Mouse (Mus musculus): ENCODE measurements around the gene Mecom.

Gene Mecom

DNA sequence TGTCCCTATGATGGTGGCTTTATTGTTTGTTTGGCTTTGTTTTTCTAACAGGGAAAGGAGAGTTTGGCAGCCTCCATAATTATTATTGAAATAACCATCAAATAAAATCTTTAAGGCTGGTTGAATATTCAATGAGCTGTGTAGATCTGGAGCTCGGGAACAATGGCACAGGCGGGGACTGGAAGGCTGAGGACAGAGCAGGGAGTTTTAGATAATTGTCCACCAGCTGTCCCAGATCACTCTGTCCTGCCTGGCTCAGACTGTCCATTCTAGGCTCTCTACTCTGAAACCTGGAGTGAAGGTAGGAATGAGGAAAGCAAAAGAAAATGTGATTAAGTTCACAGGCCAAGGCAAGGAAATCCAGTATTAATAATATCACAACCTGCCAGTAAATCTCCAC is 232.9 kb downstream of the Mecom start:
- in situ Hi-C loops (cut with MboI; ENCODE audit: low pct_unique_long_range_greater_than_20kb in 1 of 2, low sequenced_read_pairs in 2 of 2, unreplicated experiment in 1 of 2) = no loop called here

DNA sequence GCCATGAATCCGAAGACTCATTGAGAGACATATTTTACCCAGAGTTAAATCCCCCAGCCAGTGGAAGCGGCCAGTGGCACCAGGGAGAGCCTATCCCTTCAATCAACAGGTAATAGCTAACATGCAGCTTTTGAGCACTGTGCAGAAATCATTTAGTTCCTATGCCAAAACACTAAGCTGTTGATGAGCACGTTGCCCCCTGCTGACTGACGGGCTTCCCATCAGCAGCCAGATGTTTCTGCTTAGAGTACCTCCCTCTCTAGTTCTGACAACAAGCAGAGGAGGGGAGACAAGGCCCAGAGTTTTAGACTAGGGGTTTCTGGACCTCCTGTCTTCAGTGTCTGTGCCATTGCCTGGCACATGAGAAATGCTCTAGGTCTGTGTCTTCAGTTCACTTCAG is 239.7 kb downstream of the Mecom start:
- in situ Hi-C loops (cut with MboI; ENCODE audit: low pct_unique_long_range_greater_than_20kb in 1 of 2, low sequenced_read_pairs in 2 of 2, unreplicated experiment in 1 of 2) = no loop called here

DNA sequence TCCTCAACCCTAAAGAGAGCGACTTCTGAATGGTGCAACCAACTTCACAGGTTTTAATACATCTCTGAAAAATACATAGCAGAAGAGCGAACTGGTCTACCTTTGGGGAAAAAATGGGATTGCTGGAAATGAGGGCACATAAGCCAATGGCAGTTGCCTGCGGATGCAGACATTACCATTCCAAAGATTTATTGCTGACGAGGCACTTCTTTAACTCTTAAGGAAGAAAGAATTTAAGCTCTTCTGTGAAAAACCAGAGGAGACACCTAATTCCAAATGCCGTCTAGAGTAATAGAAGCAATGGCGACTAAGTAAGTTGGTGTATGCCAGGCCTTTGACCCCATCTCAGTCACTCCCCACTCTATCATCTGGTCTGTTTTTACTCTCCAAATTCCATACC is 240.2 kb downstream of the Mecom start:
- in situ Hi-C loops (cut with MboI; ENCODE audit: low pct_unique_long_range_greater_than_20kb in 1 of 2, low sequenced_read_pairs in 2 of 2, unreplicated experiment in 1 of 2) = no loop called here

DNA sequence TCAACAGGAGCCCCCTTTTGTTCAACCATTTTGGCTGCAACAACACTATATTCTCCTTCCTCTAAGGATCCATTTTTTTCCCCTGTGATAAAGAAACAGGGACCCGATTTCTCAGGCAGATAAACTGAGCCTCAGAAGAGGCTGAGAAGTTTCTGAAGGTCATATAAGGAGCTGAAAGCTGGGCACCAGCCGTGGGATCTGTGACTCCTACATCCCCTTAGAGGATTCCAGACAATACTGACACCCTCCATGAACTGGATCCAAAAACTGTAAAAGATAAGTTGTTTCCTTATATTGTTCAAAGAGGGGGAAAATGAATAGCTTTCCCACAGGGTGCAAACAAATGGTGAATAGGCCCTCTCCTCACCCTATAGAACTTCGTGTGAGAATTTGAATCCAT is 241.7 kb downstream of the Mecom start:
- in situ Hi-C loops (cut with MboI; ENCODE audit: low pct_unique_long_range_greater_than_20kb in 1 of 2, low sequenced_read_pairs in 2 of 2, unreplicated experiment in 1 of 2) = no loop called here

DNA sequence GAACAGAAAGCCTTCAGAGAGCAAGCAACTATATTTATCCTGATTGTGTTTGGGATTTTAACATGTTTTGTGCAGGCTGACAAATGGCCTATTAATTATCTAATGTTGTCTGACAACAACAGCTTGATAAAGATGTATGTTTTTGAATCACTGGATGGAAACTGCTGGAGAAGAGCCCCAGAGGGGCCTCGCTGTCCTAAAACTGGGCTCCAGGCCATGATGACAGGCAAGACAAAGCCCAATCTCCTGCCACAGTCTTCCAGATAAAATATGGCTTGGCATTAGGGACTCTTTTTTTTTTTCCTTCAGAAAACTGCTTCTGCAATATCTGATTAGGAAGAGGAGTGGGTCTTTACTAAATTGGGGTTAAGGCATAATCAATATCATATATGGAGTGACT is 248.3 kb downstream of the Mecom start:
- in situ Hi-C loops (cut with MboI; ENCODE audit: low pct_unique_long_range_greater_than_20kb in 1 of 2, low sequenced_read_pairs in 2 of 2, unreplicated experiment in 1 of 2) = no loop called here

DNA sequence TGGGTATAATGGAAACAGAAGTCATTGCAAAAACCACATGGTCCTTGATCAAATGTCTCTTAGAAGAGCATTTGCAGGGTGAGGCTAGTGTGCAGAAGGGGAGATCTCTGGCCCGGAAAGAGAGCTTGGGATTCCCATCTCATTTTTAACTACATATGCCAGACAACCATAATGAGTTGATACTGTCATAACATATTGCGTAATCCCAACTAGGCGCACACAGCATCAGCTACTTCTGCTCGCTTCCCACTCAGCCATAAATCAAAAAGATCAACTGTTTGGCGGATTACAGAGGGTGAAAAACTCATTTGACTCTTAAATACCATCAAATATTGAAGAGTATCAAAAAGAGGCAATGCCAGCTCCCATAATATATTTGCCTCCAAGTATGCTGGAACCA is 253.4 kb downstream of the Mecom start:
- in situ Hi-C loops (cut with MboI; ENCODE audit: low pct_unique_long_range_greater_than_20kb in 1 of 2, low sequenced_read_pairs in 2 of 2, unreplicated experiment in 1 of 2) = no loop called here

DNA sequence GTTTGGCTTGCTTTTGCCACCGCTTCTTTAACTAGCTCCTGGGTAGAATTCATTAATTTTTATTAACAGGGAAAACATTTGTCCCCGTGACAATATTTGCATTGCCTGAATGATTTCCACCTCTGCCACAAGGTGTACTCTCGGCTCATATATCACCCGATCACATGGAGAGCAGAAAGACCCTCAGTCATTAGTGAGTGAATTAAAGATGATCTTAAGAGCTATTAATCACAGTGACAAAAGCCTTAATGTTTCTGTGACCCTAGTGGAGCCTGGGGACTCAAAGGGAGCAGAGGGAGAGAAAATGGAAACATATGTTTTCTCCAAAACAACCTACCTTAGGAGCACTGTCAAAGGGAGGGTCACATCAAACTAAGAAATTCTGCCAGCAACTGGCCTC is 261.3 kb downstream of the Mecom start:
- in situ Hi-C loops (cut with MboI; ENCODE audit: low pct_unique_long_range_greater_than_20kb in 1 of 2, low sequenced_read_pairs in 2 of 2, unreplicated experiment in 1 of 2) = no loop called here

DNA sequence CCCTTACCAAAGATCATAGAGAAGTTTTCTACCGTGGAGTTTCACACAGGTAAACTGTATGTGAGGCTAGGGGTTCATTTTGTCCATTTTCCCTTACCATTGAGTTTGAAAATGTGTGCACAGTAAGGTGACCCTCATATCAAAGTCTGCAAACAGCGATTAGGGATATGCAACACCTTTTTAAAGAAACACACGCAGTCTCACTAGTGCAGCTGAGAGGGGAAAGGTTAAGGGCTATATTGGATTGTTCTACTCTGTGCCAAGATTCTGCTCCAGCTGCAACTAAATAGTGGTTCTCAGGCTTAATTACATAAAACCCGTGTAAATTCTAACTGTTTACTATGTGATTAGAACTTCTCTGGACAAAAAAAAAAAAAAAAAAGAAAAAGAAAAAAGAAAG is 263.7 kb downstream of the Mecom start:
- in situ Hi-C loops (cut with MboI; ENCODE audit: low pct_unique_long_range_greater_than_20kb in 1 of 2, low sequenced_read_pairs in 2 of 2, unreplicated experiment in 1 of 2) = no loop called here

DNA sequence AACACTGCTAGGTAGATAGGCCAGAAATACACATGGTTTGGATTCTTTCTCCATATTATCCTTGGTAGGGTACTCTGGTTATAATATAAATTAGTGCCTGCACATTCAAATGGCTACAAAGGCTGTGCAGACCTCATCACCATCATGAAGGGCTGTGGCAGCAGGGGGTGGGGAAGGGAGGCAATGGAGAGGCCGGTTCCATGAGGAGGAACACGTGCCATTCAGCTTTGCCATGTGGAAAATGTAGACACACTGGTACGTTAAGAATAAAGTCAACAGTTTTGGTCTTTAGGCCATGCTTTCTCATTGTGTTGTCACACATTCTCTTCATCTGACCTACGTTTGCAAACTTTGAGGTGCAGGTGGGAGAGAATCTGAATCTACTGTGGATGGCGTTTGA is 264.2 kb downstream of the Mecom start:
- in situ Hi-C loops (cut with MboI; ENCODE audit: low pct_unique_long_range_greater_than_20kb in 1 of 2, low sequenced_read_pairs in 2 of 2, unreplicated experiment in 1 of 2) = no loop called here

DNA sequence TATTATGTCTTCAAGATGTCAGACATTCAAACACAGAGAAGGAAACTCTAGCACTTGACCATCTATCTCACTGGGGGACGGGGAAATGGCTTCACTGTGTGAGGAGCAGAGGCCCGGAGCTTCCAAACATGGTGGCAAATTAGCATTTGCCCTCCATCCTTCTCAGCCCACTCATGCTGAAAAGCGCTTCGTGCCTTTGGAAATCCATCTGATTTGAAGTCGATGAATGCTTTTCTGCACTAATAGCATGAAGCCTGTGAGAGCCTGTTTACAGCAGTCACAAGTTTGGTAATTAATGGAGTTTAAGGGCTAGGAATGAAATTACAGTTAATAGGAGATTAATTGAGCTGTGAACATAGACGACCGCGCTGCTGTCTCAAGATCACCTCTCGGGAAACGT is 270.2 kb downstream of the Mecom start:
- in situ Hi-C loops (cut with MboI; ENCODE audit: low pct_unique_long_range_greater_than_20kb in 1 of 2, low sequenced_read_pairs in 2 of 2, unreplicated experiment in 1 of 2) = no loop called here

DNA sequence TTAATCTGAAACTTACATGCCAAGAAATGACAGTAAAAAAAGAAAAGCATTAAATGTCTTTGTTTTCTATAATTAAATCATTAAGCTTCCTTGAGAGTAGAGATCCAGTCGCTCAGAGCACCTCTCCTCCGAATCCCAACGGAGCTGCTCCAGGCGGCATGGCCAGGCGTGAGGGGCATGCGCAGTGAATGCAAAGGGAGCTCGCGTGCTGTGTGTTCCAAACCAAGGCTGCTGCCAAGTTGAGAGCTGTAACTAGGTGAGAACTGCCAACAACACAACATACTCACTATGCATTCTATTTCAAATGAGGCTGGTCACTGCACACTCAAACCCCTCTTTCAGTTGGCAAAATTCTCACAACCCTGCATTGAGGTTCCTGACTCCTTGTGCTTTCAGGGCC is 271.7 kb downstream of the Mecom start:
- in situ Hi-C loops (cut with MboI; ENCODE audit: low pct_unique_long_range_greater_than_20kb in 1 of 2, low sequenced_read_pairs in 2 of 2, unreplicated experiment in 1 of 2) = no loop called here

DNA sequence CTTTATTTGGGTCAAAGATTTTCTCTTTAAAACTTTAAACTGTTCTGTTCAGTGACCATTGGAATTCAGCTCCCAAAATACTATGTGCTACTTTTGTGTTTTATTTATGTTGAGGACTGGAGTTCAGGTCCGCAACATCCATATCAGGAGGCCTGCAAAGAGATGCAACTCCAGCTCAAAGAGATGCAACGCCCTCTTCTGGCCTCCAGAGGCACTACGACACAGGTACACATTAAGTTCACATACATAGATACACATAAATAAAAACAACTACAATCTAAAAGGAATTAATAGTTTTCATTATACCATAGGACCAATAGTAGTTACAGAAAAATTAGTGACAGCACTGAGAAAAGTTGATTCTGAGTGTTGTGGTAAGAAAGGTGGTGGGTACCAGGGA is 278.6 kb downstream of the Mecom start:
- in situ Hi-C loops (cut with MboI; ENCODE audit: low pct_unique_long_range_greater_than_20kb in 1 of 2, low sequenced_read_pairs in 2 of 2, unreplicated experiment in 1 of 2) = no loop called here

DNA sequence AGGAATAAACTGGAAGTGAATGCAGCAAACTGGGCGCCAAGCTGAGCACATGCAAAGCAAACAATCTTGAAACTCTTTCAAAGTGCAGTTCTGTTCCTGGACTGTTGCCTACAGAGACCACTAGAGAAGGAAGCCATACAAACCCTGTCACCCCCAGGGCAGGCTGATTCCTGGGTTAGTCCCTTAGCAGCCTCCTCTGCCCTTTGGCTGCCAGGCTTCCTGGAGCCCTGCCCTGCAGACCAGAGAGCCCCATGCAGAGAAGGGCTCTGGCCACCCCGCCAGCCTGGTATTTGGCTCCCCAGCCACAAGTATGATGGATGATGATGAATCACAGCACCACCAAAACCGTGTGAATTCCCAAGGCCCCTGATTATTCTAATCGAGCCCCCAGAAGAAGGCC is 286.9 kb downstream of the Mecom start:
- in situ Hi-C loops (cut with MboI; ENCODE audit: low pct_unique_long_range_greater_than_20kb in 1 of 2, low sequenced_read_pairs in 2 of 2, unreplicated experiment in 1 of 2) = no loop called here

DNA sequence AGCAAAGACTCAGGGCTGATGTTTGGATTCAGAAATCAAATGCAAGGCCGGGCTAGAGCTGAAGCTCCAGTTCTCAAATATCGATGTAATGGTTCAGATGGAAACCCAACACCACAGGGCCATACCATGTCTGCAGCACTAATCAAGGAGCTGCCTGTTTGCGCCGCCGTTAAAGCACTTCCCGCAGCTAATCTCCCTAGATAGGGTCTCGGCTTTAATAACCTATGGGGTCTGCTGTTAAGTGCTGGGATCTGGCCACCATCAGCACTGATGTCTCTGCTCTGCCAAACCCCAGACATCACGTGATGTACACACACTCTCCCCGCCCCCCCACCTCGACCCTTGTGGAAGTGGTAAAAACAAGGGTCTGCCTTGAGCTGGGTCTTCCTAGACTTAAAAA is 289.4 kb downstream of the Mecom start:
- in situ Hi-C loops (cut with MboI; ENCODE audit: low pct_unique_long_range_greater_than_20kb in 1 of 2, low sequenced_read_pairs in 2 of 2, unreplicated experiment in 1 of 2) = no loop called here

DNA sequence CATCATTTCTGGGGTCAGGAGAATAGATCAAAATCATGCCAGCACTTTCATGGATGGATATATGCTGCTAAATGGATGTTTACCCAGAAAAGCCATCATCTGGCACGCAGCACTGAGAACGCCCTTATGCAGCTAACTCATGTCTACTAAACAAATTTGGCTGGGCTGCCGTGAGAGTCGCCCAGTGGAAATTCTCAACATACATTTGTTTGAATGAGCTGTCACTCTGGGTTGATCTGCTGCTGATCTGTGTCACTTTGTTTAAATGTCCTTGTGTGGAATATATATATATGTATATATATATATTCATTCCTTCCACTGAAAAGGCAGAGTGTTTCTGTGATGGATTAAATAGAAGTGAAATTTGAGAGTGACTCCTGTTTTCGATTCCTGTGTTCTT is 290.0 kb downstream of the Mecom start:
- in situ Hi-C loops (cut with MboI; ENCODE audit: low pct_unique_long_range_greater_than_20kb in 1 of 2, low sequenced_read_pairs in 2 of 2, unreplicated experiment in 1 of 2) = no loop called here

DNA sequence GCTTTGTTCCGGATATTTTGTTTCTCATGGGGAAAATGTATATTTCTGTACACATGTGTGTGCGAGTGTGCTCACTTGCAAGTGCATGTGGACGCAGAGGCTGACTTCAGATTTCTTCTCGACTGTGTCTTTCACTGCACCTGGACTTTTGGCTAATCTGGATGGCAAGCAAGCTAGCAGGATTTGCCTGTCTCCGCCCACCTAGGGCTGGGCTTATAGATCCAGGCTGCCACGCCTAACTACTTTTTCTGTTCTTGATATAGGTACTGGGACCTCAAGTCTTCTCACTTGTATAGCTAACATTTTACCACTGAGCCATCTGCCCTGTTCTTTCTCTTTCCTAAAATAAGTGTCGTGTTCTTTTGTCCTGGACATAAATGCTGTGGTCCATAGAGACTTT is 290.9 kb downstream of the Mecom start:
- in situ Hi-C loops (cut with MboI; ENCODE audit: low pct_unique_long_range_greater_than_20kb in 1 of 2, low sequenced_read_pairs in 2 of 2, unreplicated experiment in 1 of 2) = no loop called here

DNA sequence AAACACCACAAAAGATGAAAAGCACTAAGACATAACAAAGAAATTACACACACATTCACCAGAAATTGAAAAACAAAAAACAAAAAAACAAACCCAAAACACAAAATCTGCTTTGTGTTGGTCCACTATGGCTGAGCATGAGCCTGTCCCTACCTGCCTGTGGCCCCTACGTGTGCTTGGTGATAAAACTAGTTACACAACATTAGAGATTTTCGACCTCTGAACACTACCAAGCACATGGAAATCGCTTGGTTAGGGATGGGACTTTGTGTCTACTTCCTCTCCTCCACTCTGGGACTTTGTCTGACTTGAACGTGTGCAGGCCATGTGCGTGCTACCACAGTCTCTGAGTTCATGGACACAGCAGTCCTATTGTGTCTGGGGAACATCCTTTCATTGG is 292.0 kb downstream of the Mecom start:
- in situ Hi-C loops (cut with MboI; ENCODE audit: low pct_unique_long_range_greater_than_20kb in 1 of 2, low sequenced_read_pairs in 2 of 2, unreplicated experiment in 1 of 2) = no loop called here

DNA sequence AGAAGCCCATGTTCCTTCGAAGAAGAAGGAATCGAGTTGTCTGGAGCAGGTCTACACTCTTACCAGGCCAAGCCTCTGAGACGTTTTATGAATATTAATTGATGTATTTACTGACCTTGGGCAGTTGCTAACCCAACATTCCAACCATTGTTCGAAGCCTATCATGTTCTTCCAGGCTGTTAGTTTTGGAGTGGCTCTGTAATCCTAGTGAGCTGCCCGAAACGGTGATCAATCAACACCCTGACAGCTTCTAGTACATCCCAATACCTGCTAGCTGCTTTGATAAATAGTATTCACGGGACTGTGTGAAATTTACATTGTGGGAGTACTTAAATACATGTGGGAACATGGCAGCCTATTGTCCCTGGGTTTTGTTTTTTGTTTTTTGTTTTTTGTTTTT is 293.4 kb downstream of the Mecom start:
- in situ Hi-C loops (cut with MboI; ENCODE audit: low pct_unique_long_range_greater_than_20kb in 1 of 2, low sequenced_read_pairs in 2 of 2, unreplicated experiment in 1 of 2) = no loop called here

DNA sequence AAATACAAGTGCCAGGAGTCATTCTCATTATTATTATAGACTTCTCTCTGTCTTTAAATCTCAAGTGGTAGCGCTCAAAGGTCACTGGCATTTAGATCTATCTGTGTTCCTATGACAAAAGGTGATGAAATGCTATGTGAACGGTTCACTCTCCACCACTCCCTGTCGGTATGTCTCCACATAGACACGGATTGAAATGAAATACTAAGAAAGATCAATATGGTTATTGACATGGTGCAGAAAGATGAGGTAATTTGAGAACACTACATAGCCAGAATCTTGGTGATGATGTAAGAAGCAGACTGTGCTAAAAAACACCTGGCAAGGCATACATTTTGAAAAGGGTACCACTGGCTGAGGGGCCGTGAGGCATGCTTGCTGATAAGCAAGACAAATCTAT is 294.1 kb downstream of the Mecom start:
- in situ Hi-C loops (cut with MboI; ENCODE audit: low pct_unique_long_range_greater_than_20kb in 1 of 2, low sequenced_read_pairs in 2 of 2, unreplicated experiment in 1 of 2) = no loop called here

DNA sequence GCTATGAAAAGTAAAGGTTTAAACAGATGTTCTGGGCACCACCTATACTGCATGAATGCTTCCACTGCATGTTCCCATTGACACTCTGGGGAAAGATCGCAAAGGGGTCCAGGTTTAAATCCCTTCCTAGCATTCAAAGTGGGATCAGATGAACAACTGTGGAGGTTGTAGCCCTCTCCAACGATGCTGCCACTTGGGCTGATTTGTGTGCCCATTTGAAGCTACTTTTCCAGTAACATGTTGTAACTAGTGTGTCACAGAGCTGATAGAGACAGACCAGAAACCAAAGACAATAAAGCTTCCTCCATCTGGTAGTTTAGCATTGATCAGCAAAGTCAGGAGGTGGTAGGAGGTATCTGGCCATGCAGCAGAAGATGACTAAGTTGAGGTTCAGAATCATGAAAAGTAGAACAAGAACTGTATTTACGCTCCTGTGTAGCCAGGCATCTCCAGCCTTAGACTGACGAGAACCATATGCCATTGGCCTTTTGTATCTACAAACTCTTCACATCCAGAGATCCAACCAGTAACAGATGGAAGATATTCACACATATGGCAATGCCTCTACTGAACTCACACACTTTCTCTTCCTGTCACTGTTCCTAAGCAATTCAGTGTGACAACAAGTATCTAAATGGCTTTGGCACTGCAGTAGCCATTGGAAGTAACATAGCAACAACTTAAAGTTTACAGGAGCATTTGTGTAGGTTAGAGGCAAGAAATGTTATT is 299.0 kb downstream of the Mecom start:
- in situ Hi-C loops (cut with MboI; ENCODE audit: low pct_unique_long_range_greater_than_20kb in 1 of 2, low sequenced_read_pairs in 2 of 2, unreplicated experiment in 1 of 2) = no loop called here

DNA sequence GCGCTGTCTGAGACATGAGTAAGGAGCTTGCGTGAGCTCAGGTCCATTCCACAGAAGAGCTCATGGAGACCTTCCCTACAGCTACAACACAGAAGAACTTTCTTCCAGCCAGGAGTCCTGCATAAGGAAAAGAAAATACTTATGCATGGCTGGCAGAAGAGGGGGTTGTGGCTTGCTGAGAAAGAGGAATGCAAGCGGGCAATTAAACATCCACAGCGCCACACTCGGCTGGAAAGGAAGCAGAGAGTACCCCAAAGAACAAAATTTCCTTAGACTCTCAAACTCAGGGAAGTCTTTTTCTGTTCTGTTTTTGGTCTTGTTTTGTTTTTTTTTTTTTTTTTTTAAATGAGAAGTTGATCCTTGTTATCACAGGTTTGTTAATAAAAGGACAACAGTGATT is 300.6 kb downstream of the Mecom start:
- in situ Hi-C loops (cut with MboI; ENCODE audit: low pct_unique_long_range_greater_than_20kb in 1 of 2, low sequenced_read_pairs in 2 of 2, unreplicated experiment in 1 of 2) = no loop called here
